Mouse (Mus musculus) lung, postnatal 36 days (tissue): ENCODE measurements around the gene Slc8b1.

Source experiments
- DNase-seq: peaks from one replicate; pipeline ENCODE4 v3.0.0; 2022; ENCODE audit warnings: mixed read lengths

Slc8b1 gene

GRCm38 (mm10) chr5:120531631-120532030 lies 20.7 kb downstream of the Slc8b1 start:
- no peak for DNase-seq

- DNase-seq = no peak
Measured at GRCm38 (mm10) chr5:120534071-120534685, 23.2 kb downstream of the Slc8b1 start.

- DNase-seq = no peak
Measured at GRCm38 (mm10) chr5:120534686-120535075, 23.7 kb downstream of the Slc8b1 start.

GRCm38 (mm10) chr5:120536046-120536445 lies 25.1 kb downstream of the Slc8b1 start:
- peak; percentile 48 for DNase-seq

- DNase-seq = no peak
Measured at GRCm38 (mm10) chr5:120536632-120537031, 25.7 kb downstream of the Slc8b1 start.

- DNase-seq = no peak
Measured at GRCm38 (mm10) chr5:120548236-120548850, 37.4 kb downstream of the Slc8b1 start.

- DNase-seq = no peak
Measured at GRCm38 (mm10) chr5:120550137-120550536, 39.2 kb downstream of the Slc8b1 start.

- no peak for DNase-seq
Measured at GRCm38 (mm10) chr5:120550673-120551072, 39.7 kb downstream of the Slc8b1 start.

GRCm38 (mm10) chr5:120555871-120556270 lies 44.9 kb downstream of the Slc8b1 start:
- DNase-seq = no peak

GRCm38 (mm10) chr5:120558041-120558440 lies 47.1 kb downstream of the Slc8b1 start:
- DNase-seq = no peak

- DNase-seq = peak; percentile 38
Measured at GRCm38 (mm10) chr5:120558762-120559161, 47.8 kb downstream of the Slc8b1 start.

GRCm38 (mm10) chr5:120560129-120560615 lies 49.2 kb downstream of the Slc8b1 start:
- DNase-seq = no peak

- peak; percentile 66 for DNase-seq
Measured at GRCm38 (mm10) chr5:120560616-120561311, 49.8 kb downstream of the Slc8b1 start.

- peak; percentile 70 for DNase-seq
Measured at GRCm38 (mm10) chr5:120562956-120563913, 52.3 kb downstream of the Slc8b1 start.

- DNase-seq = no peak
Measured at GRCm38 (mm10) chr5:120563914-120564311, 52.9 kb downstream of the Slc8b1 start.

- DNase-seq = no peak
Measured at GRCm38 (mm10) chr5:120565171-120565905, 54.4 kb downstream of the Slc8b1 start.

- peak; percentile 74 for DNase-seq
Measured at GRCm38 (mm10) chr5:120566101-120566500, 55.1 kb downstream of the Slc8b1 start.

GRCm38 (mm10) chr5:120566681-120567252 lies 55.8 kb downstream of the Slc8b1 start:
- peak; percentile 54 for DNase-seq

GRCm38 (mm10) chr5:120567253-120567701 lies 56.3 kb downstream of the Slc8b1 start:
- DNase-seq = peak; percentile 65

GRCm38 (mm10) chr5:120567761-120568211 lies 56.8 kb downstream of the Slc8b1 start:
- DNase-seq = no peak

GRCm38 (mm10) chr5:120568336-120568768 lies 57.4 kb downstream of the Slc8b1 start:
- no peak for DNase-seq
